Mouse (Mus musculus): Measurements from ENCODE around the gene Bbs9. TPM values are rescaled to one million over a fixed set of nuclear protein-coding genes. Genes with fewer than 3 reads are reported as not detected.
"Not testable (repeated sequence)": the region's sequence is repeated elsewhere in the genome, so short reads cannot be mapped to it uniquely, and the experiment has no call there.

Gene Bbs9
- polyA plus RNA-seq, 1 experiment from 2014 or later = 20.4 TPM

DNA sequence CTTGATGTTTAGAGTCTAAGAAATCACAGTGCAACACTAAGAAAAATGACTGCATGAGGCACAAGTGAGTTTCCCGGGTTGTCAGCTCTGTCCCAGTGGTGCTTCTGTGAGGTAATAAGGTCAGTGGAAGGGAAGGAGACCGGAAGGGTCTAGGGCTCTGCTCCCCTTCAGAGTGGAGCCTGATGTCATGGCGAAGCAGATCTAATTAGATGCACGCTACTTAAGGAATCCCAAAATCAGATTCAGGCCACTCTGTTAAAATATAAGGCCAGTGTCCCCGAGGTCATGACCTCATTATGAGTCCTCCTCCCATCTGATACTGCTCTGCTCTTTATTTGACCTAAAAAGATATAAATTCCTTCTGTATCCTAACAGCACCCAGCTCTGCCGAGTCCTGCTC, 361.5 kb downstream of the Bbs9 start:
- no peaks in the 10 kb centered on the region for H3K36me3 ChIP-seq (replicated peaks)
- no peak overlapping the region for H3K27ac ChIP-seq
- no peak overlapping the region for H3K4me3 ChIP-seq (replicated peaks)
- peaks cover 14% of the 10 kb centered on the region for H3K4me1 ChIP-seq
- WGBS = 20% methylated on average over 6 of the region's 6 CpGs
- no peak overlapping the region for H3K9ac ChIP-seq
- ATAC-seq (ENCODE audit: low FRiP score) = 0 out of 2 replicates have a peak, but pooled peaks have one; percentile 20
- H3K27me3 ChIP-seq = no peaks in the 10 kb centered on the region
- no peaks in the 10 kb centered on the region for H3K9me3 ChIP-seq
- H3K4me2 ChIP-seq = no peak overlapping the region

DNA sequence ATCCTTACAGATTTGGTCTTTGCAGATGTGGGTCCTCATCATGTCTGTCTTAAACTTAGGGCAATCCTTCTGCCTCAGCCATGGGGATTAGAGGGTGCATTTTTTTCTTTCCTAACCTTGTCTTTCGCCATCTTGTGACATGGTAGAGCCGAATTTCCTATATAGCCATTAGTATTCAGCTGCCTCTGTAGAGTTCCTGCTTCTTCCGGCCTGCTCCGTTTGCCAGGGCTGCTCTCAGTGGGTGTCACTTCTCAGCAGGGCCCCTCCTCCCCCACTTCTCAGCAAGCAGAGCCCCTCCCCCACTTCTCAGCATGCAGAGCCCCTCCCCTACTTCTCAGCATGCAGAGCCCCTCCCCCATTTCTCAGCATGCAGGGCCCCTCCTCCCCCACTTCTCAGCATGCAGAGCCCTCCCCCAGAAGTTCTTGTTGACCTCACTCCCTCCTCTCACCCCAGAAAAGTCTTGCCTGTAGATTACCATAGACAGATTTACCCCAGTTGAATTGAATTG, 362.2 kb downstream of the Bbs9 start:
- 24% methylated on average over 4 of the region's 4 CpGs for WGBS
- 0 out of 2 replicates have a peak, but pooled peaks have one; percentile 36 for ATAC-seq (ENCODE audit: low FRiP score)
- H3K4me2 ChIP-seq = no peak overlapping the region
- no peaks in the 10 kb centered on the region for H3K27me3 ChIP-seq
- H3K27ac ChIP-seq = no peak overlapping the region
- no peak overlapping the region for H3K9ac ChIP-seq
- H3K36me3 ChIP-seq (replicated peaks) = no peaks in the 10 kb centered on the region
- H3K4me1 ChIP-seq = peaks cover 14% of the 10 kb centered on the region
- H3K9me3 ChIP-seq = no peaks in the 10 kb centered on the region
- no peak overlapping the region for H3K4me3 ChIP-seq (replicated peaks)

DNA sequence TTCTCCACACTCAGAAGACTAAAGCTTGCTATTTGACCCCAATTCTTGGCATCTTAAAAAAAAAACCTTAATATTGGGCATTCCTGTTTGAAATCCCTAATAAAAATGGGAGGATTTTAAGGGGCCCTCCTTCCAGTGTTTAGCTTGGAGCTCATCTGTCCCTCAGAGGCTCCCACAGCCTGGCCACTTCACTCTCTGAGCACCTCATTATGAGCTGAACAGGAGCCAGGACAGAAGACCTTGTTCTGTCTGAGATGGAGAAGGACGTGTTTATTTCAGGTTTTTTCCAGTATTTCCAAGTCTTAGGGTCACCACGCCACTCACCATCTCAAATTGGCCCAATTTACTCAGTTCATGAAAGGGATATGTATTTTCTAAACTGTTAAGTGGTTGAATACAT, 370.5 kb downstream of the Bbs9 start:
- H3K27ac ChIP-seq = no peak overlapping the region
- no peaks in the 10 kb centered on the region for H3K9me3 ChIP-seq
- ATAC-seq (ENCODE audit: low FRiP score) = no peak
- no peak overlapping the region for H3K4me3 ChIP-seq (replicated peaks)
- H3K36me3 ChIP-seq (replicated peaks) = no peaks in the 10 kb centered on the region
- WGBS = 94% methylated on average over 2 of the region's 2 CpGs
- peaks cover 4% of the 10 kb centered on the region; the same call in 1 of the 2 replicates for H3K4me1 ChIP-seq
- no peaks in the 10 kb centered on the region for H3K27me3 ChIP-seq
- H3K9ac ChIP-seq = no peak overlapping the region
- H3K4me2 ChIP-seq = no peak overlapping the region

DNA sequence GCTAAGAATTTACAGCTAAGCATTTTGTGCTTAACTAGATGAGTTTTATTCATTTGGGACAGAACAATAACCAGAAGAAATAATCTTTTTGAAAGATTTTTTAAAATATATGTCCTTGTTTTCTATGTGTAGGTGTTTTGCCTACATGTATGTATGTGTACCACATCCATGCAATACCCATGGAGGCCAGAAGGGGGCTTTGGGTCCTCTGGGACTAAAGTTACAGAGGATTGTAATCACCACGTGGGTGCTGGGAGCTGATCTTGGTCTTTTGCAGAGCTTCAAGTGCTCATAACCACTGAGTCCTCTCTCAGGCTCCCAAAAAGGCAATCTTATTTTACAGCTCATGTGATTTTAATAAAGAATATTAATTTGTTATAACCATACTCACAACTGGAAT, 371.3 kb downstream of the Bbs9 start:
- H3K4me2 ChIP-seq = no peak overlapping the region
- H3K36me3 ChIP-seq (replicated peaks) = no peaks in the 10 kb centered on the region
- no peaks in the 10 kb centered on the region for H3K9me3 ChIP-seq
- ATAC-seq (ENCODE audit: low FRiP score) = no peak
- H3K4me1 ChIP-seq = peaks cover 4% of the 10 kb centered on the region; the same call in 1 of the 2 replicates
- WGBS = 69% methylated on average over 1 of the region's 1 CpGs
- H3K27me3 ChIP-seq = no peaks in the 10 kb centered on the region
- H3K4me3 ChIP-seq (replicated peaks) = no peak overlapping the region
- no peak overlapping the region for H3K27ac ChIP-seq
- no peak overlapping the region for H3K9ac ChIP-seq

DNA sequence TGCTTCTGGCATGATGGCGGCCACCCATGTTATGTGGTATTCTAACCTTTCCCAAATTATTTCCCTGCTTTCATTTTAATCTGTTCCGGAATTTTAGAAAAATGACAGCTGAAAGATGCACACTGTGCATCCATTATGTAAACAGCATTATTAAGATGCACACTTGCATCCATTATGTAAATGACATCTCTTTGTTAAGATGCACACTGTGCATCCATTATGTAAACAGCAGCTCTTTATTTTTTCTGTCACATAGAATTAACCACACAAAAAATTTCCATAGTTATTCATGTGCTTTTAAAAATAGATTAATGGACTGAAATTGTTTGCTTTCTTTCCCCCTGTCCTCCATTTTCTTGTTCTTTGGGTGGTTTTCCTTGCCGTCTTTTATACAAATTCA, 373.3 kb downstream of the Bbs9 start:
- H3K36me3 ChIP-seq (replicated peaks) = no peaks in the 10 kb centered on the region
- 80% methylated on average over 3 of the region's 3 CpGs for WGBS

DNA sequence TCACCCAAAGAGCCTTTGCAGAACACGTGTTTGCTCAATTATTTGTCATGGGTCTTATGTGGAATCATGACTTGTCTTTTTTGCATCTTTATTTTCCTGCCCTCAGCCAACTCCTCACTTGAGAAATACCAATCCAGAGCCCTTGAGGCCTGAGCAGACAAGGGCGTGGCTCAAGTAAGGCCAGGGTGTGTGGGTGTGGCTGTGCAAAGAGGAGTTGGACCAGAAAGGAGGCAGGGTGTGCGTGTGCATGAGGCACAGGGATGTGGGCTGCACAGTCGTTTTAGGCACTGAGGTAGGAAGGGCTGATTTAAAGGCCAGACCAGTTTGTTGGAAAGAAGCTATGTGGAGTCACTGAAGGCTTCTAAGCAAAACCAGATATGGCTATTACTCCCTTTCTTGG, 373.7 kb downstream of the Bbs9 start:
- peak overlapping the region; percentile 61; the same call in 1 of the 2 replicates for H3K27ac ChIP-seq
- H3K4me3 ChIP-seq (replicated peaks) = no peak overlapping the region
- H3K4me1 ChIP-seq = peaks cover 4% of the 10 kb centered on the region; the same call in 1 of the 2 replicates
- 79% methylated on average over 4 of the region's 4 CpGs for WGBS
- H3K9ac ChIP-seq = no peak overlapping the region
- H3K36me3 ChIP-seq (replicated peaks) = no peaks in the 10 kb centered on the region
- H3K9me3 ChIP-seq = no peaks in the 10 kb centered on the region
- H3K4me2 ChIP-seq = no peak overlapping the region
- ATAC-seq (ENCODE audit: low FRiP score) = no peak
- H3K27me3 ChIP-seq = no peaks in the 10 kb centered on the region

More for the DNA sequence above, 373.3 kb downstream of the Bbs9 start:
- H3K27me3 ChIP-seq = no peaks in the 10 kb centered on the region
- H3K9me3 ChIP-seq = no peaks in the 10 kb centered on the region
- H3K9ac ChIP-seq = no peak overlapping the region
- ATAC-seq (ENCODE audit: low FRiP score) = 0 out of 2 replicates have a peak, but pooled peaks have one; percentile 46
- H3K4me2 ChIP-seq = no peak overlapping the region
- H3K4me1 ChIP-seq = peaks cover 4% of the 10 kb centered on the region; the same call in 1 of the 2 replicates
- H3K27ac ChIP-seq = no peak overlapping the region
- no peak overlapping the region for H3K4me3 ChIP-seq (replicated peaks)

DNA sequence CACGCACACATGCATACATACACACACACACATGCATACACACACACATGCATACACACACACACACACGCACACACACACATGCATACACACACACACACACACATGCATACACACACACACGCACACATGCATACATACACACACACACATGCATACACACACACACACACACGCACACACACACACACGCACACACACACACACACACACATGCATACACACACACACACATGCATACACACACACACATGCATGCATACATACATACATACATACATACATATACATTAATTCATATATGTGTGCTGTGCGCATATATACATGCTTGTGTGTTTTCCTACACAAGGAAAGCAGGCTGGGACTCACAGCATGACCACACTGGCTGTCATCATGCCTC, 393.6 kb downstream of the Bbs9 start:
- not testable (repeated sequence) for H3K27me3 ChIP-seq; H3K9me3 ChIP-seq; H3K4me1 ChIP-seq; ATAC-seq (ENCODE audit: low FRiP score); H3K36me3 ChIP-seq (replicated peaks); H3K4me2 ChIP-seq; H3K4me3 ChIP-seq (replicated peaks); H3K9ac ChIP-seq; H3K27ac ChIP-seq
- WGBS = 81% methylated on average over 6 of the region's 6 CpGs

DNA sequence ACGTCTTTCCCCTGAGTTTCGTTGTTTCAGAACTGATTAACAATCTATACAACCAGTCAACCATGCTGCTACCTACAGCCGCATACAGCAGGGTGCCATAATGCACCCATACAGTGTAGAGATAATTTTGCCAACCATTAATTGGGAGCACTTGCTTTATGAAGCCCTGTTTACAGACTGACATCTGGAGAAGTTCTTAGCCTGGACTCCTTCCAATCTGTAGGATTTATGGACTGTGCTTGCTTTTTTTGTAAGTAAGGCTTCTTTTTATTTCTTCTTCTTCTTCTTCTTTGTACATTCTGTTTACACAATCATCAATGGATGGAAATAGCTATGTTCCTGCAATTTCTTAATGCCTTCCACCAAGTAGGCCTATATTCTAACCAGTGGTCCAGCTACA, 395.1 kb downstream of the Bbs9 start:
- Histone ChIP-seq H3K36me3 (replicated peaks) (no peaks in the 10 kb centered on the region), H3K27ac (no peak overlapping the region), H3K4me1 (no peaks in the 10 kb centered on the region; the same call in 1 of the 2 replicates), H3K9ac (no peak overlapping the region), H3K9me3 (no peaks in the 10 kb centered on the region), H3K4me3 (replicated peaks) (no peak overlapping the region), H3K4me2 (no peak overlapping the region), H3K27me3 (no peaks in the 10 kb centered on the region)
- 76% methylated on average over 3 of the region's 3 CpGs for WGBS
- no peak for ATAC-seq (ENCODE audit: low FRiP score)

DNA sequence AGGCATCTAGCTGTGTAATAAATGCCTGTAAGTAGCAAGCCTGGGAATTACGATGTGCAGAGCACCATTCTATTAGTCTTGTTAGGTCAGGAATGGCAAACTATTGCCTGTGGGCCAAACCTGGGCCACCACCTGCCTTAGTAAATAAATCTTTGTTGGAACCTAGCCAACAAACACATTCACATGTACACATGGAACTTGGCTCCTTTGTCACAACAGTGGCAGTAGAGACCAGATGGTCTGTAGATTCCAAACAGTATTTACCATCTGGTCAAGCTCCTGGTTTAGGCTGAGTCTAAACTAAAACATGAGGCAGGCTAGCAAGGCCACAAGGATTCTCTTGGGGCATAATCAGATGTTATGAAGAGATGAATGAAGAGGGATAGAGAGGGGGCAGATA, 399.7 kb downstream of the Bbs9 start:
- Histone ChIP-seq H3K36me3 (replicated peaks) (no peaks in the 10 kb centered on the region), H3K9ac (no peak overlapping the region), H3K4me1 (no peaks in the 10 kb centered on the region; the same call in 1 of the 2 replicates), H3K27ac (no peak overlapping the region), H3K27me3 (no peaks in the 10 kb centered on the region), H3K4me2 (no peak overlapping the region), H3K9me3 (no peaks in the 10 kb centered on the region), H3K4me3 (replicated peaks) (no peak overlapping the region)
- ATAC-seq (ENCODE audit: low FRiP score) = peak; percentile 55; the same call in 1 of the 2 replicates
- 71% methylated on average over 1 of the region's 1 CpGs for WGBS

DNA sequence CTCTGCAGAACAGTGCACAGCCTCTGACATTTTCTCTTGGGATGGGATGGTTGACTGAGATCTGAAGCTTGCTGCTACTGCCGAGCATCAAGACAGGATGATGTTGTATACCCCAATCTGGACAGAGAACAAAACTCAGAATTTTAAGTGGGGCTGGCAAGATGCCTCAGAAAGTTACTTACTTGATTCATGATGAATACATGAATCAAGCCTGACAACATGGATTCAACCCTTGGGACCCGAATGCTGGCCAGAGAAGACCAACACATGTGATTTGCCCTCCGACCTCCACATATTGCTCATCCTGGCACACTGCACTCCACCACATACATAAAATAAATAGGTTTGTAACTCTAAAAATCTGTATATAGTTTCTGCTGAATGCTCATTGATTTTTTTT, 403.8 kb downstream of the Bbs9 start:
- Histone ChIP-seq H3K27ac (no peak overlapping the region), H3K9me3 (no peaks in the 10 kb centered on the region), H3K9ac (no peak overlapping the region), H3K4me3 (replicated peaks) (no peak overlapping the region), H3K4me1 (no peaks in the 10 kb centered on the region), H3K36me3 (replicated peaks) (no peaks in the 10 kb centered on the region), H3K27me3 (no peaks in the 10 kb centered on the region), H3K4me2 (no peak overlapping the region)
- no peak for ATAC-seq (ENCODE audit: low FRiP score)
- WGBS = 94% methylated on average over 3 of the region's 3 CpGs

DNA sequence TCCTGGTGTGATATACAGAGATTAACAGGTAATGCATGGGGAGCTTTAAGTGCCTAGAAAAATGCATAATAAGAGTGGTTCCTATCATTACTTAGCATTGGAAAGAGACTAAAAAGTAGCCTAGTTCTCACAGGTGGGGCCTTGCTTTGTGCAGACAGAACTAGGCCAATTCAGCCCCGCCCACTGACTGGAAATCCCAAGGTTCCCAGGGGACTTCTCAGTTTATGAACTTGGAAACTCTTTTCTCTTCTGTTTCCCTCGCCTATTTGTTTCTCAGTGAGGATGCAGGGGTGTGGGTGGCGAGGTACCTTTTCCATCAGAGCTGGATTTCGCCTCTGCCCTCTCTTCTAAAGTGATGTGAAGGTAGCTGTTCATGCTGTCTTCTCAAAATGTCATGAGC, 410.8 kb downstream of the Bbs9 start:
- H3K27ac ChIP-seq = no peak overlapping the region
- 77% methylated on average over 4 of the region's 4 CpGs for WGBS
- H3K27me3 ChIP-seq = no peaks in the 10 kb centered on the region
- no peak for ATAC-seq (ENCODE audit: low FRiP score)
- H3K4me2 ChIP-seq = no peak overlapping the region
- H3K4me3 ChIP-seq (replicated peaks) = no peak overlapping the region
- no peaks in the 10 kb centered on the region for H3K4me1 ChIP-seq
- no peaks in the 10 kb centered on the region for H3K36me3 ChIP-seq (replicated peaks)
- H3K9ac ChIP-seq = no peak overlapping the region
- H3K9me3 ChIP-seq = no peaks in the 10 kb centered on the region

DNA sequence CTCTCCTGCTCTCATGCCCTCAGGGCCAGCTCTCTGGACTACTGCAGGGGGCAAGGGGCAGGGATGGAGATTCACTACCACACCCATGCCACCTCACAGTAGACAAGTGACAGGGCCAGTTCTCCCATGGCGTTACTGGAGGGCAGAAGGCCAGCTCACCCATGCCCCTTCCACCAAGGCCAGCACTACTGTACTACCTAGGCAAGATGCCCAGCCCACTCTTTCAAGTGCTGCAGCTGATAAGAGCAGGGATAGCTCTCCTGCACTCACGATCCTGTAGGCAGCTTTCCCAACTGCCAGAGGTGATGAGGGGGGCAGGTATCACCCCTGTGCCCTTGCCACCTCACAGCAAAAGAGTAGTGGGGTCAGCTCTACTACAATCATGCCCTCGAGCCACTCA, 429.9 kb downstream of the Bbs9 start:
- no peaks in the 10 kb centered on the region for H3K27me3 ChIP-seq
- no peak overlapping the region for H3K9ac ChIP-seq
- H3K27ac ChIP-seq = no peak overlapping the region
- H3K4me2 ChIP-seq = no peak overlapping the region
- 83% methylated on average over 3 of the region's 3 CpGs for WGBS
- no peaks in the 10 kb centered on the region for H3K9me3 ChIP-seq
- no peaks in the 10 kb centered on the region for H3K4me1 ChIP-seq
- H3K4me3 ChIP-seq (replicated peaks) = no peak overlapping the region
- H3K36me3 ChIP-seq (replicated peaks) = no peaks in the 10 kb centered on the region
- no peak for ATAC-seq (ENCODE audit: low FRiP score)

DNA sequence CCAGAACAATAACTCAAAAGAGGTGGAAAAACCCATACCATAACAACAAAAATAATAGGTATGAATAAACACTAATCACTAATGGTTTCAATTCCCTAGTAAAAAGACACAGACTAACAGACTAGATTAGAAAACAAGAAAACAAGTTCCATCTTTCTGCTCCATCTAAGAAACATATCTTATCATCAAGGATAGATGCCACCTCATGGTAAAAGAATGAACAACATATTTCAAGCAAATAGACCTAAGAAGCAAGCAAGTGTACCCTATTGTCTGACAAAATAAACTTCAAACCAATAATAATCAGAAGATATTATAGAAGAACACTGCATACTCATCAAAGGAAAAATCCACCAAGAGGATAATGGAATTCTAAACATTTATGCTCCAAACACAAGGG, 441.3 kb downstream of the Bbs9 start:
- no peak overlapping the region for H3K4me2 ChIP-seq
- H3K9ac ChIP-seq = no peak overlapping the region
- no peaks in the 10 kb centered on the region for H3K36me3 ChIP-seq (replicated peaks)
- no peaks in the 10 kb centered on the region for H3K4me1 ChIP-seq
- ATAC-seq (ENCODE audit: low FRiP score) = no peak
- no peaks in the 10 kb centered on the region for H3K9me3 ChIP-seq
- no peak overlapping the region for H3K4me3 ChIP-seq (replicated peaks)
- H3K27ac ChIP-seq = no peak overlapping the region
- H3K27me3 ChIP-seq = no peaks in the 10 kb centered on the region

All from forebrain, embryonic 12.5 days (tissue).